Mouse (Mus musculus) liver, adult 2 months (tissue): ENCODE measurements at regions not wholly inside any gene's neighbourhood (a gene's known extent, or its start where the extent isn't known, plus 50 kb on each side); places are given as distances from the start of the nearest gene placed in this dataset.
A peak's percentile ranks its signal among the peaks of the same experiment; 100 is the strongest.

ENCODE experiments used
- DNase-seq: peaks from one replicate; pipeline ENCODE4 v3.0.0-alpha.2; 2011; ENCODE audit warnings: low read depth, low spot score; ENCODE audit errors: extremely low read depth
- H3K27ac ChIP-seq: fragments of 200-500 bp; replicated peaks from 2 replicates; pipeline ENCODE4 v1.5.1; 2012; ENCODE audit warnings: low read depth, mild to moderate bottlenecking, control low read depth, inconsistent platforms, low read length; ENCODE audit not compliant: insufficient read depth
- H3K27me3 ChIP-seq: fragments of 200-500 bp; 2 replicates; pipeline ENCODE4 v1.6.1; 2012; ENCODE audit warnings: mild to moderate bottlenecking, moderate library complexity, low read length, inconsistent platforms; ENCODE audit not compliant: control insufficient read depth, insufficient read depth
- H3K36me3 ChIP-seq: fragments of 200-500 bp; 2 replicates; pipeline ENCODE4 v1.6.1; 2012; ENCODE audit warnings: low read length, inconsistent platforms; ENCODE audit not compliant: control insufficient read depth, insufficient read depth
- H3K4me1 ChIP-seq: fragments of 200-500 bp; 2 replicates; pipeline ENCODE4 v1.6.1; 2011; ENCODE audit warnings: low read length; ENCODE audit not compliant: control insufficient read depth, insufficient read depth
- H3K4me3 ChIP-seq: fragments of 200-500 bp; 2 replicates; pipeline ENCODE4 v1.5.1; 2011; ENCODE audit warnings: low read depth, mild to moderate bottlenecking, control low read depth, low read length, moderate library complexity; ENCODE audit not compliant: insufficient read depth
- H3K79me2 ChIP-seq: fragments of 200-500 bp; 2 replicates; pipeline ENCODE4 v1.6.1; 2012; ENCODE audit warnings: inconsistent platforms, mild to moderate bottlenecking, low read length, moderate library complexity; ENCODE audit not compliant: control insufficient read depth, insufficient read depth
- H3K9ac ChIP-seq: fragments of 200-500 bp; 2 replicates; pipeline ENCODE4 v1.6.1; 2012; ENCODE audit warnings: low read depth, mild to moderate bottlenecking, control low read depth, inconsistent platforms, low read length
- CTCF ChIP-seq: fragments of 200-500 bp; IDR thresholded peaks from 2 replicates; pipeline ENCODE4 v1.5.1; 2011; ENCODE audit warnings: low read depth, low read length, control low read depth
- POLR2A ChIP-seq: fragments of 200-500 bp; IDR thresholded peaks from 2 replicates; pipeline ENCODE4 v1.6.1; 2011; ENCODE audit warnings: low read length, control low read depth; ENCODE audit not compliant: insufficient read depth; ENCODE audit errors: extremely low read depth
- WGBS: fragments of 180-500 bp; shearing (Covaris S2); methylation state at CpG from one replicate; pipeline ENCODE4 v1.1.7; 2018; 5-methylcytosine and 5-hydroxymethylcytosine counted together

DNA sequence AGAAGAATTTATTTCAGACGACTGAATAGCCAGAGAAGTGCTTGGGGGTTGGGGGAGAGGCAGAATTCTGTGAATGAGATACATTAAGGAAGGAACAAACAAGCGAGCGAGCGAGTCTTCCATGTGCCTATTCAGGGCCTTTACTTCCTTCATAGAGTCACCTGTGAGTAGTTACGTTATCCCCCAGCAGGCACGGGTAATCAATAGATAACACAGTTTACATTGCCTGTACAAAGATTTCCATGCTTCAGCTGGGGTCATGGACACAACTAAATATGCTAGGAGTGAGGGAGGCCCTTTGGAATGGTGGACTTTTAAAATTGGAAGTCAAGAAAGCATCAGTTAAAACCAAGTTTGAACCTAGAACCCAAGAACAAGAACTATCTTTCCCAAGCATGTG, 275.2 kb downstream of the Prr30 start:
- WGBS = 55% methylated on average over 6 of the region's 6 CpGs
- TF ChIP-seq CTCF (no peak), POLR2A (no peak)

DNA sequence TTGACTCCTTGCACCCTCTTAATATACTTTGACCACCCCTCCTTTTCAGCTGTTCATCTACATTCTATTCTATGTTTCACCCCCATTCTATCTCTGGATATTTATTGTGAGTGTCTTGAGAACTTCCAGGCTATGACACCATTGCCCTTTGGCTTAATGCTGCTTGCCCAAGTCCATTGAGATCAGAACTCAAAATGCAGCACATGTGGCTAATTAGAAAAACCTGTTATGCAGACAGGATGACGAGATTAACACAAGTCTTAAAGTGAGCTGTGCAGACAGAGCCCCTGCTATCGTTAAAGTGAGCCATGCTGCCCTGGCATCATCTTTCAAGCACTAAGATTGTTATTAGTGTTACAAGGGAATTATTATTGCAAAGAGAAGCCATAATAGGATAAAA, 299.9 kb downstream of the Prr30 start:
- Histone ChIP-seq H3K9ac (no peak overlapping the region), H3K4me3 (no peak overlapping the region), H3K27ac (no peak overlapping the region), H3K4me1 (no peaks in the 10 kb centered on the region), H3K79me2 (no peaks in the 10 kb centered on the region), H3K27me3 (no peaks in the 10 kb centered on the region), H3K36me3 (no peaks in the 10 kb centered on the region)
- 81% methylated on average over 2 of the region's 2 CpGs for WGBS
- DNase-seq = no peak
- TF ChIP-seq CTCF (no peak), POLR2A (no peak)

More for the DNA sequence above, 275.2 kb downstream of the Prr30 start:
- no peak for DNase-seq
- Histone ChIP-seq H3K79me2 (no peaks in the 10 kb centered on the region), H3K27ac (no peak overlapping the region), H3K4me3 (no peak overlapping the region), H3K27me3 (no peaks in the 10 kb centered on the region), H3K9ac (no peak overlapping the region), H3K36me3 (no peaks in the 10 kb centered on the region), H3K4me1 (no peaks in the 10 kb centered on the region)

DNA sequence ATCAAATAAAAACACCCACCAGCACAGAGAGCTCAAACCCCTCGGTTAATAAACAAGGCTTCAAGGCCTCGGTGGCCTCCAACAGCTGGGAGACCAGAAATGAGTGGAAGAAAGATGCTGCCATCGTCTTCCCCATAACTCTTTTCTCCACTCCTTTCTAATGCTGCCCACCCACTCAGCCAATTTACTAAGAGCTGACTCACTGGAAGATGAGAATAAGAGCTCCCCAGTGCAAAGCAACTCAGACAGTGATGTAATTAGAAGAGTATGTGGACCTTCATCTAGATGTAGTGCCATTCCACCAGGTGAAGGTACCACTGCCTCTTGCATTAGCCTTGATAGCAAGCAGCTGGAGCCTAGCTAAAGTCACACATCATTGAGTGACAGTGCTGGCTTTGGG, 301.1 kb downstream of the Prr30 start:
- WGBS = 72% methylated on average over 3 of the region's 3 CpGs
- no peak overlapping the region for H3K9ac ChIP-seq
- H3K27ac ChIP-seq = no peak overlapping the region
- H3K4me3 ChIP-seq = no peak overlapping the region
- no peaks in the 10 kb centered on the region for H3K36me3 ChIP-seq
- no peak for DNase-seq
- no peaks in the 10 kb centered on the region for H3K4me1 ChIP-seq
- H3K79me2 ChIP-seq = no peaks in the 10 kb centered on the region
- H3K27me3 ChIP-seq = no peaks in the 10 kb centered on the region
- TF ChIP-seq CTCF (no peak), POLR2A (no peak)

- H3K27ac ChIP-seq = no peak overlapping the region
- no peaks in the 10 kb centered on the region for H3K4me1 ChIP-seq
- 57% methylated on average over 18 of the region's 18 CpGs for WGBS
- H3K4me3 ChIP-seq = no peak overlapping the region
- H3K79me2 ChIP-seq = no peaks in the 10 kb centered on the region
- peak; percentile 14 for DNase-seq
- H3K27me3 ChIP-seq = no peaks in the 10 kb centered on the region
- H3K9ac ChIP-seq = no peak overlapping the region
- TF ChIP-seq POLR2A (no peak), CTCF (no peak)
- no peaks in the 10 kb centered on the region for H3K36me3 ChIP-seq
Observed at GRCm38 (mm10) chr14:100889163-100890157, 310.7 kb downstream of the Prr30 start.

GRCm38 (mm10) chr14:100883115-100883514, 317.0 kb downstream of the Prr30 start:
- H3K36me3 ChIP-seq = no peaks in the 10 kb centered on the region
- DNase-seq = no peak
- H3K9ac ChIP-seq = no peak overlapping the region
- no peak for TF ChIP-seq POLR2A
- TF ChIP-seq CTCF = no peak
- H3K4me1 ChIP-seq = no peaks in the 10 kb centered on the region
- no peaks in the 10 kb centered on the region for H3K79me2 ChIP-seq
- no peak overlapping the region for H3K4me3 ChIP-seq
- no peaks in the 10 kb centered on the region for H3K27me3 ChIP-seq
- no peak overlapping the region for H3K27ac ChIP-seq
- 93% methylated on average over 1 of the region's 1 CpGs for WGBS

DNA sequence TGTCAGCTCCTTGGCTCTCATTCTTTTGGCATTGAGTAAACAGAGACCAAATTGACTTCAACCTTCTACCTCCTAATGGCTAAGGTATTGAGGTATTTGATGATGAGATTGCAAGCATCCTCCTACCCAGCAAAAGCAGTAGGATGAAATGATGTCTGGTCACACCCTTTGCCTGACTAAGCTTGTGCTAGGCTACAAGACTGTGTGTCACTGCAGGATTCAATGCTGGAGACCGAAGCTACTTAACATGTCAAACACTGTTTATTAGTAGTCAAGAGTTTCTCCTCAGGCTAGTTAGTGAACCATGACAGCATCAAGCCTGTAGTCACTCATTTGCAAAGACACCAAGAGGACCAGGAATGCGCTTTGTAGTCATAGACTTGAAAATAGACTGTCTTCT, 320.0 kb downstream of the Prr30 start:
- no peaks in the 10 kb centered on the region for H3K36me3 ChIP-seq
- H3K27me3 ChIP-seq = no peaks in the 10 kb centered on the region
- no peak overlapping the region for H3K4me3 ChIP-seq
- H3K4me1 ChIP-seq = no peaks in the 10 kb centered on the region
- H3K27ac ChIP-seq = no peak overlapping the region
- TF ChIP-seq POLR2A (no peak), CTCF (no peak)
- H3K9ac ChIP-seq = no peak overlapping the region
- no peak for DNase-seq
- no peaks in the 10 kb centered on the region for H3K79me2 ChIP-seq
- WGBS = 97% methylated on average over 2 of the region's 2 CpGs
